Mouse (Mus musculus) urinary bladder, postnatal 36 days (tissue): ENCODE measurements around the gene Cldn9.

ENCODE experiments used
- DNase-seq, 2 experiments: peaks; one replicate each; pipeline ENCODE4 v3.0.0; 2022; ENCODE audit warnings: low spot score in 2 of 2, mixed read lengths in 1 of 2

Cldn9 gene

GRCm38 (mm10) chr17:23653324-23653723 lies 30.5 kb downstream of the Cldn9 start:
- DNase-seq: no peak

GRCm38 (mm10) chr17:23651363-23651762 lies 32.5 kb downstream of the Cldn9 start:
- DNase-seq: no peak

- no peak for DNase-seq
These were observed 37.9 kb downstream of the Cldn9 start for GRCm38 (mm10) chr17:23645894-23646293.

GRCm38 (mm10) chr17:23644613-23645495 lies 39.0 kb downstream of the Cldn9 start, which contains the start of gene Mmp25:
Mmp25 (minus strand) TSS chr17:23645277.
- DNase-seq: no peak
